Mouse (Mus musculus) adrenal gland, adult 18-20 months (tissue): ENCODE measurements around the gene Pla2g16. TPM values are rescaled to one million over a fixed set of nuclear protein-coding genes. Genes with fewer than 3 reads are reported as not detected.

ENCODE experiments used
- DNase-seq, 2 experiments: peaks; one replicate each; pipeline ENCODE4 v3.0.0; 2021 to 2022; ENCODE audit warnings: low spot score in 2 of 2
- total RNA-seq, 2 experiments: library from RNA; stranded (reverse); gene quantifications; 1 replicate in 1 of 2; 2 replicates in 1 of 2; pipeline ENCODE4 v1.2.3; 2021

The Pla2g16 gene
- total RNA-seq, 2 experiments from 2014 or later = 60.4 to 132 TPM

- DNase-seq = no peak
These were observed 5.4 kb downstream of the Pla2g16 start for GRCm38 (mm10) chr19:7562601-7563129.

DNA sequence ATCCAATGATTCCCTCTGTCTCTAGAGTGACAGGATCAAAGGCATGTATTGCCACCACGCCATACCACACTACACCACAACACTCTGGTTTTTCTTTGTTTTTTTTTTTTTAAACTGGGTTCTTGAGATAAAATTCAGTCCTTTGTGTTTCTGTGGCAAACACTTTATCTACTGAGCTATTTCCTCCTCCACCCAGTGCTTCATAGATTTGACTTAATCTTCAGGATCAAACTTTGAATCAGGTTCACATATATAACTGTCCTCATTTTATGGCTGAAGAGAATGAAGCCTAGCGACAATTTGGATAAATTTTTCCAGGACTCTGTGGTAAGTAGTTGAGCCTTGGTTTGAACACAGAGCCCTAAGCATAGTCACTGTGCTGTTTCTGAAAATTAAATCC lies 6.4 kb downstream of the Pla2g16 start:
- DNase-seq = no peak

- DNase-seq = no peak
These were observed 7.2 kb downstream of the Pla2g16 start for GRCm38 (mm10) chr19:7564457-7564856.

- DNase-seq = no peak
These were observed 9.6 kb downstream of the Pla2g16 start for GRCm38 (mm10) chr19:7566826-7567225.

GRCm38 (mm10) chr19:7568364-7568763 lies 11.1 kb downstream of the Pla2g16 start:
- no peak for DNase-seq

- DNase-seq = no peak
These were observed 12.4 kb downstream of the Pla2g16 start for GRCm38 (mm10) chr19:7569650-7570049.

- no peak for DNase-seq
These were observed 18.9 kb downstream of the Pla2g16 start for GRCm38 (mm10) chr19:7576180-7576579.

DNA sequence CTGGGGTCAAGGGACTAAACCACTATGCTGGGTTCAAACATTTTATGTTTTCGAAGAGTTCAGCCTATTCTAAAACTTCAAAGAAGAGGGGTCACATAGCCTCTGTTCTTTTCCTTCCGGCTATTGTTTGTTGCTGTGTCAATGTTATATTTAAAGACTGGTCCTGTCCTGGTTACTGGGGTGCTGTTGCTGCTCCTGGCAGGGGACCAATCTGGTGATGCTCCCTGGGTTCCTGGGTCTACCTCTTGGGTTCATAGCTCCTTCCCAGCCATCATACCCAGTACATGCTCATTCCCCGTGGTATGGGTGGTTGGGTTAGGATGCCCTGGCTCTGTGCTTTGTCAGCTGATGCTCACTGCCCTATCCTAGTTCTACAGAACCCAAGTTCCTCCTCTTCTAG lies 20.5 kb downstream of the Pla2g16 start:
- DNase-seq = no peak

GRCm38 (mm10) chr19:7581042-7581441 lies 23.8 kb downstream of the Pla2g16 start:
- no peak for DNase-seq

DNA sequence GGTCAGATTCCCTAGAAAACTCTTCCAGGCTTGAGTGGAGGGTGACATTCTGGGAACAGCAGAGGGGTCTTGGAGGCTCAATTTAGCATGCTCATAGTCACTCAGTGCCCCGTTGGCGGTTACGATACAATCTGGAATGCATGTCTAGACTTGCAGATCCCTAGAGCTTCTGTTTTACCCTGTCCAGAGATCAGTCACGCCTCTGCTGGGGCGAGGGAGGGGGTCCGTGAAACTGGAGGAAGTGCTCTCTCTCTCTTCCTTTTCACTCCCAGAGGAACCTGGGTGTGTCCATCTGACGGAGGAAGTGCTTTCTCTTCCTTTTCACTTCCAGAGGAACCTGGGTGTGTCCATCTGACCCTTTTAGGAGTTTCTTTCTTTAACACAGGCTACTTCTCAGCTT lies 25.8 kb downstream of the Pla2g16 start:
- no peak for DNase-seq

DNA sequence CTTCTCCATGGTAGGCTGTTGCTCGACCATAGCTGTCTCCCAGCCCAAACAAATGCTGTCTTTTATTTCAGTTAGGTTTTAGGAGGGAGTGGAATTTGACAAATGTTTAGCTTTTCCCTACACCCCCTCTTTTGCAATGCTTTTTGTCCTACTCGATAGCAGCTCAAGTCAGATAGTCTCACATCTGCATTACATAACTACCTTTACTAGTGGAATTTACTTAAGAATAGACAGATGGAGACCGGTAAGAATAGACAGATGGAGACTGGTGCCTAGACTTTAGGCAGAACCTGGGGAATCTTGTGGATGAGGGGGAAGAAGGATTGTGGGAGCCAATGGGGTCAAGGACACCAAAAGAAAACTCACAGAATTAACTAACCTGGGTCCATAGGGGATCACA lies 26.3 kb downstream of the Pla2g16 start:
- DNase-seq = no peak

GRCm38 (mm10) chr19:7585279-7585678 lies 28.0 kb downstream of the Pla2g16 start:
- DNase-seq = peak in 1 of 2 experiments; percentile 16

DNA sequence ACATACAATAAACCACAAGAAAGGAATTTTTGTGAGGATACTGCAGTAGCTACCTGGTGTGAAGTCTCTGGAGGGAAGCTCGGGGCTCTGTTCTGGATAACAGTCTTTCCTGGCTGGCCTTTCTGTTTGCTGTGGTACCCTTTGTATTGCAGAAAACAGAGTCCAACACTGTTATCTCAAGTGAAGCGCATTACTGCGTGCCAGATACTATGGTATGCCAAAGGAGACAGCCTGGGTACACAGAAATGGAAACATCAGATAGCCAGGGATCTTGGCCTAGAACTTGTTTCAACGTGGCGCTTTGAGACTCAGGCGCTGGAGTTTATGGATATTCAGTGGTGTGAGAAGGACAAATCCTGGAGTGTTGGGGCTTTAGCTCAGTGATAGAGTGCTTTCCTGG lies 28.5 kb downstream of the Pla2g16 start:
- no peak for DNase-seq

- DNase-seq = no peak
These were observed 33.5 kb downstream of the Pla2g16 start for GRCm38 (mm10) chr19:7590795-7591194.

- DNase-seq = no peak
These were observed 34.8 kb downstream of the Pla2g16 start for GRCm38 (mm10) chr19:7592018-7592417.

DNA sequence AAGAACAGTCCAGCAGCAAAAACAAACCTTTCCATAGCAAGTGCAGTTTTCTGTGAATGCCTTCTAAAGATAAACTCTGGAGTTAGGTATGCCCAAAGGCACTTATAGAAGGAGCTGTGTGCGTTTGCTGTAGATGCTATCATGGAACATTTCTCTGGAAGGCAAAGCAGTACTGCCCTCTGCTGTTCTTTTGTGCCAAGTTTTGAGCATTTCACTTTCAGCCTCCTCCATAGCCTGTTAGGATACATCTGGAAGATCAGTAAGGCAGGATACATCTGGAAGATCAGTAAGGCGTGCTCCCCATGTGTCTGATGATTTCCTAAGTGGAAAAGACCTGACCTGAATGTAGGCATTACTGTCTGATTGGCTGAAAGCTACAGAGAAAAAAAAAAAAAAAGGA lies 38.3 kb downstream of the Pla2g16 start:
- DNase-seq = peak in 1 of 2 experiments; percentile 20

- peak in 1 of 2 experiments; percentile 16 for DNase-seq
These were observed 41.2 kb downstream of the Pla2g16 start for GRCm38 (mm10) chr19:7598481-7598880.

GRCm38 (mm10) chr19:7601551-7601950 lies 44.3 kb downstream of the Pla2g16 start:
- DNase-seq = no peak

GRCm38 (mm10) chr19:7604107-7604506 lies 46.8 kb downstream of the Pla2g16 start:
- no peak for DNase-seq

DNA sequence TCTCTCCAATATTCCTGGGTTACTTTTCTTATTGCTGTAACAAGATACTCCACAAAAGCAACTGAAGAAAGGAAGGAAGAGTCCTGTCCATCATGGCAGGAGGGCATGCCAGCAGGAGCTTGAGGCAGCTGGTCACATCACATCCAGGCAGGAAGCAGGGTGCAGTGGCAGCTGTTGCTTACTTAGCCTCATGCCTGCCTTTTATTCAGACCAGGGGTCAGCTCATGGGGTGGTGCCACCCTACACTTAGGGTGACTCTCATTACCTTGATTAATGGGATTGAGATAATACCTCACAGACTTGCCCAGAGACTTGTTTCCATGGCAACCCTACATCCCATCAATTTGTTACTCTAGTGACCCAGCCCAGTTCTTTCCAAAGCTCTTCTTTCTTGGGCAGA lies 47.8 kb downstream of the Pla2g16 start:
- DNase-seq = no peak

DNA sequence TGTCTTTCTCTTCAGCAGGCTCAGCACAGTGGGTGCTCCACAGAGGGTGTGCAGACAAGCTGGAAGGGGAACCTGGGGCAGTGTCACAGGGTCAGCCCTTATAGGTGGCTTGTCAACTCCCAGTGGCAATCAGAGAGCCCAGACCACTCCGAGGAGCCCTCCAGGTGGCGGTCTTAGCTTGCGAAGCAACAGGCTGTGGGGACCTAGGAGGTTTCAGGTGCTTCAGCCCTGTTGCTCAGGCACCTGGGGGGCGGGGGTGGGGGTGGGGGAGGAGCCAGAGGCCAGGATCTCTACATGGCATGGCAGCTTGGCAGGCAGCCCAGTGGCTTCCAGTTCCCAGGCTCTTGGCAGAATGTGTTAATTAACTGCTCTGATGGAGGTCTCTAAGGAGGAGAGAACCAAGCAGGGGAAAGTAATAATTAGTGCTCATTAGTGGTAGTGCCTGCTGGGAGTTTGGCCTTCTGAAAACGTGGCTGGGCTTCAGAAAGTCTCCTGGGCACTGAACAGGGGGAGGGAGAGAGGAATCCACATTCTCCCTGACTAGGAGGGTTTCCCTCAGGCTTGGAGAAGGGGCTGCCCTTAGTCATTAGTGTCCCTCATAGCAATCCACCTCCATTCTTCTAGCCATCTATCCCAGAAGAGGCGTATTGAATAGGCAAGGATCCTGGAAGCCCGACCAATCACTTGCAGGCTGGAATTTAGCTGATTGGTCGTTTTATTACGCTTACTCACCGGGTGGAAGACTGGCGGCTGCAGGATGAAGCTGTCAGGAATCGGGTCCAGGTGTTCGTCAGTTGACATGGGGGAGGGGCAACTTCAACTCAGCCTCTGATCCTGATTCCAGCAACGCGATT lies 48.9 kb downstream of the Pla2g16 start:
- DNase-seq = no peak

GRCm38 (mm10) chr19:7606801-7607689 lies 49.8 kb downstream of the Pla2g16 start, which contains the start of gene Lgals12:
Gene Lgals12, minus strand, starts transcription at chr19:7607193.
- no peak for DNase-seq
